Mouse (Mus musculus) forebrain, embryonic 14.5 days (tissue): ENCODE data around the gene Pla2g4b. TPM values are rescaled to one million over a fixed set of nuclear protein-coding genes. Genes with fewer than 3 reads are reported as not detected.

Source experiments
- ATAC-seq: fragments of 200-750 bp; cut with Nextera tagmentation; 2 replicates; pipeline ENCODE4 v1.8.0; 2017; ENCODE audit warnings: mild to moderate bottlenecking, moderate library complexity
- DNase-seq: peaks from one replicate; pipeline ENCODE4 v3.0.0-alpha.2; 2015; ENCODE audit warnings: low spot score
- H3K27ac ChIP-seq: fragments of 300-500 bp; sonication (generic); 2 replicates; pipeline ENCODE4 v1.5.1; 2014; ENCODE audit warnings: low read depth, mild to moderate bottlenecking, control low read depth, low read length, moderate library complexity
- H3K27me3 ChIP-seq: fragments of 300-500 bp; sonication (generic); replicated peaks from 2 replicates; pipeline ENCODE4 v1.6.1; 2014; ENCODE audit warnings: low read length, control low read depth, mixed read lengths; ENCODE audit not compliant: control insufficient read depth, insufficient read depth
- H3K36me3 ChIP-seq: fragments of 300-500 bp; sonication (generic); 2 replicates; pipeline ENCODE4 v1.6.1; 2014; ENCODE audit warnings: low read length, control low read depth; ENCODE audit not compliant: control insufficient read depth, insufficient read depth
- H3K4me1 ChIP-seq: fragments of 300-500 bp; sonication (generic); 2 replicates; pipeline ENCODE4 v1.6.1; 2014; ENCODE audit warnings: antibody characterized with exemption, low read length, control low read depth; ENCODE audit not compliant: control insufficient read depth, insufficient read depth
- H3K4me2 ChIP-seq: fragments of 300-500 bp; sonication (generic); 2 replicates; pipeline ENCODE4 v1.6.1; 2014; ENCODE audit warnings: mild to moderate bottlenecking, control low read depth, low read length
- H3K4me3 ChIP-seq: fragments of 300-500 bp; sonication (generic); 2 replicates; pipeline ENCODE4 v1.5.1; 2014; ENCODE audit warnings: low read depth, low read length, control low read depth
- H3K9ac ChIP-seq: fragments of 300-500 bp; sonication (generic); 2 replicates; pipeline ENCODE4 v1.6.1; 2014; ENCODE audit warnings: mild to moderate bottlenecking, low read length, control low read depth, moderate library complexity
- H3K9me3 ChIP-seq: fragments of 300-500 bp; sonication (generic); replicated peaks from 2 replicates; pipeline ENCODE4 v1.6.1; 2016; ENCODE audit warnings: low read length, control low read depth, mixed read lengths; ENCODE audit not compliant: control insufficient read depth
- WGBS: fragments of 180-500 bp; shearing (Covaris S2); extraction: QIAGEN DNeasy Blood & Tissue Kit; methylation state at CpG from one replicate; pipeline ENCODE4 v1.1.7; 2014; 5-methylcytosine and 5-hydroxymethylcytosine counted together
- polyA plus RNA-seq: library from polyadenylated mRNA; unstranded; fragments of >200 nt; fragmentation: Nextera tagmentation; extraction: Ambion mirVana; gene quantifications from 2 replicates; pipeline ENCODE4 v1.2.1, GENCODE M21; 2014

The Pla2g4b gene
- polyA plus RNA-seq, 1 experiment from 2014 or later = 1.5 TPM

DNA sequence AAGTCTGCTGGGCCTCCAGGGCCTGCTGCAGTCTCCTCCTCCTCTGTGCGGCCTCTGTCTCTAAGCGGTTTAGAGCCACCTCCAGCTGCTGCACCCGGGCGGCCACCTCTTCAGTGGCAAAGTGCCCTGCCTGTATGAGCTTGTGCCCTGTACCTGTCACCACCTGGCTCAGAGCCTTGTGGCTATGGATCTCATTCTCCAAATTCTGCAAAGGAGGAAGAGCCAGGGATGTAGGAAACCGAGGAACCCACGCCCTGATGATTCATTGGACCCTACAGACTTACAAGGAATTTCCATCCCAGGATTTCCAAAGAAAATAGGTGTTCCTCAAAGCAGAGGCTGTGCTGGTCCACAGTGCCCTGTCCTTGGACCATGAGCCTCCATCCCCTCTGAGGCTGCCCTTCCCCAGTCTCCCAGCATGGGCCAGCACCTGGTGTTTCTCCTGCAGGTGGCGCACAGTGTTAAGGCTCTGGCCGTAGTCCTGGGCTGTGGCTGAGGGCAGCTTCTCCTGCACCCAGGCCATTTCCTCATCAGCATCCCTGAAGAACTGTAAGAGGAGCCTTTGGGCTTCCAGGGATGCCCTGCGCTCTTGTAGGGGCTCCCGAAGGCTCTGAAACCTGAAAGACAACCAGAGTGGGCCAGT, 16.5 kb downstream of the Pla2g4b start:
- ATAC-seq = no peak

DNA sequence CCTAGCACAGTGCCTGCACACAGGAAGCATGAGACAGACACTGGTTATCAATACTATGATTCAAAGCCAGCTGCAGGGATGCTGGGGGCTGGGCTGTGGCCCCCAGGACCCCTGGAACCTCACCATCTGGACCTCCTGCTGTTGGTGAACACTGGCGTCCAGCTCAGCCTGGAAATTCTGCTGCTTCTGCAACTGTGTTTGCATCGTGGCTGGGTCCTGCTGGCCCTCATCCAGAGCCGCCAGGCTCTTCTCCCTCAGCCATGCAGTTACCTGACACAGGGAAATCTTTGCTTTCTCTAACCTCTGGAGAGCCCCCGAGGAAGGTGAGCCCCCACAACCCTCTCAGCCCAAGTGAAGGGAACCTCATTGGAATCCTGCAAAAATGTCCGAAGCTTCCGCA, 18.2 kb downstream of the Pla2g4b start:
- H3K4me3 ChIP-seq = no peak overlapping the region
- ATAC-seq = no peak

More for the DNA sequence above, 16.5 kb downstream of the Pla2g4b start:
- no peaks in the 10 kb centered on the region for H3K36me3 ChIP-seq
- no peak overlapping the region for H3K27ac ChIP-seq
- H3K4me2 ChIP-seq = no peak overlapping the region
- 65% methylated on average over 10 of the region's 10 CpGs for WGBS
- no peaks in the 10 kb centered on the region for H3K27me3 ChIP-seq
- no peak overlapping the region for H3K9ac ChIP-seq
- no peak overlapping the region for H3K4me3 ChIP-seq
- no peaks in the 10 kb centered on the region for H3K9me3 ChIP-seq
- H3K4me1 ChIP-seq = no peaks in the 10 kb centered on the region
- peak; percentile 8 for DNase-seq

DNA sequence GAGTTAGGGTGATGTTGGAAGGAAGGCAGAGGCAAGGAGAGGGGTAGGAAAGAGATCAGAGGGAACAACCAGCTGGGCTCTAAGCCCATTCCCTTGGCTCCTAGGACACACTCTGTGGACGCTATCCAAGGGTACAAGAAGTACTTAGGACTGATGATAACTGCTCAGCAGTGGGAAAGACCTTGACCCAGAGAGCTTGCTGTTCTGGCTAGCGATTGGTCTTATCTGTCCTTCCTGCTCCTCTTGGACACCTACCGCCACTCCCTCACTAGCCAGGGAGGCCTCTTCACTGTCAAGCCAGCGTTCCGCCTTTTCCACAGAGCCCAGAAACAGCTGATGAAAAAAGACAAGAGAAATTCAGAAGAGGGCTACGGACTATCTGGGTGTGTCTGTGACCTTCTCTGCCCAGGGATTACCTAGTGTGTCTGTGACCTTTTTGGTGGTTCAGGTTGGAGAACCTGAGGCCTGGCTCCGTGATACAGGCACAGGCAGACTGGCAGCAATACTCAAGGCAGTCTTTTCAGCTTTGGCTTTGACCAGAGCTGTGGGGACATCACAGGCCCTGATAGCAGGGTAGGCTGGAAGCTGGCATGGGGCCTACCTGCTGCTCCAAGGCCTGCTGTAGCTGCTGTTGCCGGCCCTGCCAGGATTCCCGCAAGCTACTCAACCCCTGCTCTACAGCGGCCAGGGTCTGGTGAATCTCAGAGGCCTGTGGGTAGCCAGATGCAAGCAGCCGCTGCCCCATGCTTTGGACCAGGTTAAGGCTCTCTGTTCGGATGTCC, 21.7 kb downstream of the Pla2g4b start:
- WGBS = 92% methylated on average over 12 of the region's 12 CpGs
- H3K4me1 ChIP-seq = no peaks in the 10 kb centered on the region
- H3K9ac ChIP-seq = no peak overlapping the region
- no peaks in the 10 kb centered on the region for H3K36me3 ChIP-seq
- ATAC-seq = no peak
- no peak overlapping the region for H3K4me3 ChIP-seq
- no peak overlapping the region for H3K27ac ChIP-seq
- no peaks in the 10 kb centered on the region for H3K9me3 ChIP-seq
- no peak overlapping the region for H3K4me2 ChIP-seq
- no peaks in the 10 kb centered on the region for H3K27me3 ChIP-seq
- DNase-seq = no peak

More for the DNA sequence above, 18.2 kb downstream of the Pla2g4b start:
- Histone ChIP-seq H3K9ac (no peak overlapping the region), H3K27ac (no peak overlapping the region), H3K4me1 (no peaks in the 10 kb centered on the region), H3K27me3 (no peaks in the 10 kb centered on the region), H3K36me3 (no peaks in the 10 kb centered on the region), H3K9me3 (no peaks in the 10 kb centered on the region), H3K4me2 (no peak overlapping the region)
- DNase-seq = no peak
- WGBS = 66% methylated on average over 6 of the region's 6 CpGs

DNA sequence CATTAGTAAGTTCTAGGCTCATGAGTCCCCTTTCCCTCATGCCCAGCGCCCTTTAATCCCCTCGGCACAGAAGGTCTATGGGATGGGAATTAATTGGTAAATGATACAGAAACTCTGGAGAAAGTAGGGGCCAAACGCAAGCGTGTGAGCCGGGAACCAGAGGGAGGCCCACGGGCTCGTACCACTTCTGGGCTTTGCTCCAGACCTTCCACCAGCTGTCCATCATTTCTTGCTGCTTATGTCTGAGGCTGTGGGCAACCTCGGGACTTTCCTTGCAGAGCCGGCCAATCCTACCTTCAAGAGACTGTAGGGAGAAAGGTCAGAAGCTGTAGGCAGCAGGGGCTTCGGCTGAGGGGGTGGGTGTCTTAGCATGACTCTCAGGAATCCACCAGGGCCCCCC, 22.7 kb downstream of the Pla2g4b start:
- ATAC-seq (no peak), DNase-seq (no peak)
- Histone ChIP-seq H3K9ac (no peak overlapping the region), H3K27me3 (no peaks in the 10 kb centered on the region), H3K4me1 (no peaks in the 10 kb centered on the region), H3K27ac (no peak overlapping the region), H3K9me3 (no peaks in the 10 kb centered on the region), H3K4me3 (no peak overlapping the region), H3K36me3 (no peaks in the 10 kb centered on the region), H3K4me2 (no peak overlapping the region)
- WGBS = 73% methylated on average over 10 of the region's 10 CpGs

DNA sequence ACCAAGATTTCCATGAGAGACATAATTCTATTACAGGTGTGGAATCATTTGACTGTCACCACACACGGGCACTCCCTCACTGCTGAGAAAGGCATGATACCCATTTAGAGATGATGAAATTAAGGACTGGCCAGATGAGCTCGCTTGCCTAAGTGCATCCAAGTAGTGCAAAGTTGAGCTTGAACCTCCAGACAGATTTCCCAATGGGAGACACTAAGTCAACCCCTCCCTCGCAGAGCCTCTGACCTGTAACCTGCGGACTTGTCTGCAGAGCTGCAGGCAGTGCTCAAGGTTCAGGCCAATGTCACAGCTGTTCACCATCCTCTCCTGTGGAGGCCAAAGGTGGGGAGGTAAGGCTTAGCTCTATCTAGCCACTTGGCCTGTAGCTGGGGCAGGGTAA, 25.6 kb downstream of the Pla2g4b start:
- Histone ChIP-seq H3K9ac (no peak overlapping the region), H3K27me3 (no peaks in the 10 kb centered on the region), H3K4me3 (no peak overlapping the region), H3K4me2 (no peak overlapping the region), H3K27ac (no peak overlapping the region), H3K4me1 (no peaks in the 10 kb centered on the region), H3K36me3 (no peaks in the 10 kb centered on the region), H3K9me3 (no peaks in the 10 kb centered on the region)
- 85% methylated on average over 4 of the region's 4 CpGs for WGBS
- DNase-seq (no peak), ATAC-seq (no peak)

DNA sequence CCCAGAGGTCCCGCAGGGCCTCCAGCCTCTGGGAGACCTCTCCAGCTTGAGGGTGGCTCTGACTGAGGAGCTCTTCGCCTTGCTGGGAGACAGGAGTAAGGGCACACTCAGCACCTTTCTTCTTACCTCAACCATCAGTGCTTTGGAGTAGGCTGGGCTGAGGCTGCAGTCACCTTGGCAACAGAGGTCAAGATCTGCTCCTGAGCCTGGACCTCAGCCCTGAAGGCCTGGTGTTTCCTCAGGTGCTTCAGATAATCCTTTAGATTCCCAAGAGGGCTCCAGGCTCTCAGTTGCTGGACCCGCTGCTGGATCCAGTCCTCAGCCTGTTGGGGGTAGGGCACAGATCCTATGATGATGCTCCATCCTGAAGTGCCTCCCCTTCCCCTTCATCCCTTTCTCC, 26.2 kb downstream of the Pla2g4b start:
- Histone ChIP-seq H3K4me3 (no peak overlapping the region), H3K4me1 (no peaks in the 10 kb centered on the region), H3K4me2 (no peak overlapping the region), H3K9me3 (no peaks in the 10 kb centered on the region), H3K27me3 (no peaks in the 10 kb centered on the region), H3K9ac (no peak overlapping the region), H3K27ac (no peak overlapping the region), H3K36me3 (no peaks in the 10 kb centered on the region)
- ATAC-seq (no peak), DNase-seq (no peak)
- 86% methylated on average over 3 of the region's 3 CpGs for WGBS

DNA sequence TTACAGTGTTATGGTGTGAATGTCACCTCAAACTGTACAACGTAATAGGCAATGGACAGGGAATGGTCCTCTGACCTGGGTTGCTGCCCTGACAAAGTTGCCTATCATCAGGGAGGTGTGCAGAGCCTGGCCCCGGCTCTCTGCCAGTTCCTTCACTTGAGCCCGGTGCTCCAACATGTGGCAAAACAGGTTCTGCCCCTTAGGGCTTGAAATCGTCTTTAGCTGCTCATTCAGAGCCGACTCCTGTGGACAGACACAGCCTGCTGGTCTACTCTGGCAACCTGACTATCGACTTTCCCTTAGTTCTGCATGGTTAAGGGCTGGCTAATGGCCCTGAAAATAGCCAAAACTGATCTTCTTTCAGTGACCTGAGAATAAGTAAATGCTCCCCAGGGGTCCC, 27.0 kb downstream of the Pla2g4b start:
- Histone ChIP-seq H3K9ac (no peak overlapping the region), H3K36me3 (no peaks in the 10 kb centered on the region), H3K9me3 (no peaks in the 10 kb centered on the region), H3K4me1 (no peaks in the 10 kb centered on the region), H3K4me3 (no peak overlapping the region), H3K27me3 (no peaks in the 10 kb centered on the region), H3K27ac (no peak overlapping the region), H3K4me2 (no peak overlapping the region)
- WGBS = 69% methylated on average over 6 of the region's 6 CpGs
- ATAC-seq = no peak
- no peak for DNase-seq

DNA sequence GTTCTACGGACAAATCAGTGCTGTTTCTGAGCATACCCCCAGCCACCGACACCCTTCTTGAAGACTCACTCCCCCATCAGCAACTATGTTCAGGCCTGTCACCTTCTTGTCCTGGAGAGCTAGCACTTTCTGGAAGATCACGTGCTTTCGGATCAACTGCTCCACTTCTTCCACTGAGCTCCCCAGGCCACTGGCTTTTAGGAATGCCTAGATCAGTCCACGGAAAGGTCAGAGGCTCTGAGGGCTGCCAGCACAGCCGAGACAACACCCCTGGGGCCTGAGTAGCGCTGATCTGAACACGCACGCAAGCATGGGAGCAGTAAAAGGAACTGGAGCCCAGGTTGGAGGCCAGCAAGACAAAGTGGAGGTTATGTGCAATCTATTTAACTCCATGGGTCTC, 27.4 kb downstream of the Pla2g4b start:
- no peaks in the 10 kb centered on the region for H3K4me1 ChIP-seq
- WGBS = 78% methylated on average over 9 of the region's 9 CpGs
- no peak for DNase-seq
- H3K36me3 ChIP-seq = no peaks in the 10 kb centered on the region
- H3K27me3 ChIP-seq = no peaks in the 10 kb centered on the region
- ATAC-seq = no peak
- H3K4me2 ChIP-seq = no peak overlapping the region
- no peaks in the 10 kb centered on the region for H3K9me3 ChIP-seq
- H3K4me3 ChIP-seq = no peak overlapping the region
- no peak overlapping the region for H3K9ac ChIP-seq
- no peak overlapping the region for H3K27ac ChIP-seq

DNA sequence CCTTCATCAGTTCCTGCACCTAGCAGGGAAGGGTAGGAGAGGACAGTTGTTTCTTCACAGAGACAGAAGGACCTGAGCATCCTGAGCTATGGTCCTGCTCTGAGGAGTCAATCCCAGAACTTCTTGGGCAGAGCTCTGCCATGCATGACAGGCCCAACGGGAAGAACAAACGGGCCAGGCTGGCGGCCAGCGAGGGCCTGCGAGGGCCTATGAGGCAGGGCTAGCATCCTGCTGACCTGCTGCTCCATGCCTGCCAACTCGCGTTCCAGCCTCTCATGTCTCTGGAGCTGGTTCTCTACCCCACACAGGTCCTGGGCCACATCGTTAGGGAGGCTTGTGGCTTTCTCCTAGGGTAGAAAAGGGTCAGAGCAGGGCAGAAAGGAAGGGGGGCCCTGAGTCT, 29.0 kb downstream of the Pla2g4b start:
- Histone ChIP-seq H3K4me1 (no peaks in the 10 kb centered on the region), H3K4me3 (no peak overlapping the region), H3K27me3 (no peaks in the 10 kb centered on the region), H3K36me3 (no peaks in the 10 kb centered on the region), H3K9ac (no peak overlapping the region), H3K27ac (no peak overlapping the region), H3K4me2 (no peak overlapping the region), H3K9me3 (no peaks in the 10 kb centered on the region)
- no peak for DNase-seq
- no peak for ATAC-seq
- 79% methylated on average over 8 of the region's 8 CpGs for WGBS
